Mouse (Mus musculus) stomach, embryonic 15.5 days (tissue): ENCODE results near the gene Higd2a. TPM values are rescaled to one million over a fixed set of nuclear protein-coding genes. Genes with fewer than 3 reads are reported as not detected.
"Not testable (repeated sequence)": the region's sequence is repeated elsewhere in the genome, so short reads cannot be mapped to it uniquely, and the experiment has no call there.

ENCODE experiments used
- ATAC-seq: fragments of 200-750 bp; cut with Nextera tagmentation; 2 replicates; pipeline ENCODE4 v1.8.0; 2017; ENCODE audit warnings: low read depth, moderate number of reproducible peaks, moderate TSS enrichment; ENCODE audit not compliant: insufficient read depth, low FRiP score
- H3K27ac ChIP-seq: fragments of 300-500 bp; sonication (generic); 2 replicates; pipeline ENCODE4 v1.5.1; 2015; ENCODE audit warnings: mild to moderate bottlenecking, inconsistent platforms
- H3K27me3 ChIP-seq: fragments of 300-500 bp; sonication (generic); replicated peaks from 2 replicates; pipeline ENCODE4 v1.6.1; 2015; ENCODE audit warnings: inconsistent platforms
- H3K36me3 ChIP-seq: fragments of 300-500 bp; sonication (generic); 2 replicates; pipeline ENCODE4 v1.6.1; 2015; ENCODE audit warnings: inconsistent platforms
- H3K4me1 ChIP-seq: fragments of 300-500 bp; sonication (generic); 2 replicates; pipeline ENCODE4 v1.6.1; 2015; ENCODE audit warnings: inconsistent platforms
- H3K4me2 ChIP-seq: fragments of 300-500 bp; sonication (generic); 2 replicates; pipeline ENCODE4 v1.6.1; 2015; ENCODE audit warnings: mild to moderate bottlenecking, inconsistent platforms
- H3K4me3 ChIP-seq: fragments of 300-500 bp; sonication (generic); replicated peaks from 2 replicates; pipeline ENCODE4 v1.5.1; 2015; ENCODE audit warnings: inconsistent platforms
- H3K9ac ChIP-seq: fragments of 300-500 bp; sonication (generic); 2 replicates; pipeline ENCODE4 v1.6.1; 2015; ENCODE audit warnings: inconsistent platforms
- H3K9me3 ChIP-seq: fragments of 300-500 bp; sonication (generic); 2 replicates; pipeline ENCODE4 v1.6.1; 2016; ENCODE audit warnings: inconsistent platforms
- WGBS: fragments of 180-500 bp; shearing (Covaris S2); methylation state at CpG from one replicate; pipeline ENCODE4 v1.1.7; 2015; 5-methylcytosine and 5-hydroxymethylcytosine counted together
- polyA plus RNA-seq: library from polyadenylated mRNA; unstranded; fragments of >200 nt; fragmentation: Nextera tagmentation; extraction: Ambion mirVana; gene quantifications from 2 replicates; pipeline ENCODE4 v1.2.1, GENCODE M21; 2015

Higd2a gene
- polyA plus RNA-seq, 1 experiment from 2014 or later = 193 TPM

- 42% methylated on average over 8 of the region's 8 CpGs for WGBS
- peaks cover 14% of the 10 kb centered on the region; the same call in 1 of the 2 replicates for H3K4me1 ChIP-seq
- H3K9me3 ChIP-seq = no peaks in the 10 kb centered on the region
- no peak overlapping the region for H3K9ac ChIP-seq
- no peaks in the 10 kb centered on the region for H3K36me3 ChIP-seq
- no peak for ATAC-seq
- no peak overlapping the region for H3K27ac ChIP-seq
- H3K27me3 ChIP-seq = no peaks in the 10 kb centered on the region
- no peak overlapping the region; the same call in 1 of the 2 replicates for H3K4me2 ChIP-seq
- H3K4me3 ChIP-seq = no peak overlapping the region
Observed at GRCm38 (mm10) chr13:54608666-54609065, 18.7 kb downstream of the Higd2a start.

- H3K4me3 ChIP-seq = no peak overlapping the region
- 24% methylated on average over 1 of the region's 1 CpGs for WGBS
Observed at GRCm38 (mm10) chr13:54609301-54609700, 19.3 kb downstream of the Higd2a start.

DNA sequence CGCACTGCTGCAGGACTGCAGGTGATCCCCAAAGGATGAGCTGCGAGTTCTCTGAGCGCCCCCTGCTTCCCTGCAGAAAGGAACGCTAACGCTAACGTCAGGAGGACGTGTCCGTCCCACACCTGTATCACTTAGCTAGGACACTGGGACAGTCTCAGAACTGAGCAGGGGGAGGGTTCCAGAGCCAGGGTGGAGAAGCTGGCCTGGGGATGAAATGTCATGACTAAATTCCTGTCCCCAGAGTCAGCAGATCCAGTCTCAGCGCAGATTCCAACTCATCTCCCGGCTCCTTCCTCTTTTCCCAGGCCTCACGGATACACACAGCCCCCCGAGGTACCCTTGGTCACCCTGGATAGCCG, 20.6 kb downstream of the Higd2a start:
- peak overlapping the region; percentile 95 for H3K4me2 ChIP-seq
- ATAC-seq = peak; percentile 12; the same call in 1 of the 2 replicates
- 12% methylated on average over 13 of the region's 13 CpGs for WGBS
- no peaks in the 10 kb centered on the region for H3K27me3 ChIP-seq
- H3K36me3 ChIP-seq = no peaks in the 10 kb centered on the region
- peak overlapping the region; percentile 64; the same call in 1 of the 2 replicates for H3K27ac ChIP-seq
- H3K4me3 ChIP-seq = peak overlapping the region; percentile 78
- no peaks in the 10 kb centered on the region for H3K9me3 ChIP-seq
- peak overlapping the region; percentile 73 for H3K9ac ChIP-seq
- H3K4me1 ChIP-seq = peaks cover 14% of the 10 kb centered on the region; the same call in 1 of the 2 replicates

More at GRCm38 (mm10) chr13:54609301-54609700, 19.3 kb downstream of the Higd2a start:
- H3K9ac ChIP-seq = no peak overlapping the region
- peaks cover 14% of the 10 kb centered on the region; the same call in 1 of the 2 replicates for H3K4me1 ChIP-seq
- no peak overlapping the region for H3K27ac ChIP-seq
- no peaks in the 10 kb centered on the region for H3K9me3 ChIP-seq
- no peaks in the 10 kb centered on the region for H3K27me3 ChIP-seq
- H3K4me2 ChIP-seq = peak overlapping the region; percentile 14; the same call in 1 of the 2 replicates
- no peak for ATAC-seq
- no peaks in the 10 kb centered on the region for H3K36me3 ChIP-seq

- Histone ChIP-seq H3K36me3 (no peaks in the 10 kb centered on the region), H3K27me3 (no peaks in the 10 kb centered on the region), H3K4me2 (peak within 1 kb of the TSS; percentile 95), H3K27ac (peak within 1 kb of the TSS; percentile 64), H3K4me3 (peak within 1 kb of the TSS; percentile 78), H3K4me1 (peaks cover 14% of the 10 kb centered on the region; the same call in 1 of the 2 replicates), H3K9ac (peak within 1 kb of the TSS; percentile 73), H3K9me3 (no peaks in the 10 kb centered on the region)
- ATAC-seq = peak; percentile 73; the same call in 1 of the 2 replicates
- under 1% methylated on average over 65 of the region's 66 CpGs for WGBS
Observed at GRCm38 (mm10) chr13:54610972-54611754, 21.2 kb downstream of the Higd2a start, which contains the start of gene Cltb. Gene Cltb (minus strand): TSS chr13:54611344.

DNA sequence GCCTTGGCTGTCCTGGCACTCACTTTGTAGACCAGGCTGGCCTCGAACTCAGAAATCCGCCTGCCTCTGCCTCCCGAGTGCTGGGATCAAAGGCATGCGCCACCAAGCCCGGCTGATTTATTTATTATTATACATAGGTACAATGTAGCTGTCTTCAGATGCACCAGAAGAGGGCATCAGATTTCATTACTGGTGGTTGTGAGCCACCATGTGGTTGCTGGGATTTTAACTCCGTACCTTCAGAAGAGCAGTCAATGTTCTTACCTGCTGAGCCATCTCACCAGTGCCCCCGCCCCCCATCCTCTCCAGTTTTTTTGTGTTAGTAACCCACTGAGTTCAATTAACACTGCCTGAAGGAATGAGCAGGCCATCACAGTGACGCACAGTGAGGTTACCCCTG, 23.1 kb downstream of the Higd2a start:
- not testable (repeated sequence) for H3K27ac ChIP-seq, H3K9me3 ChIP-seq, H3K4me3 ChIP-seq, H3K4me2 ChIP-seq, ATAC-seq, H3K27me3 ChIP-seq, H3K9ac ChIP-seq, H3K36me3 ChIP-seq
- peaks cover 14% of the 10 kb centered on the region; the same call in 1 of the 2 replicates for H3K4me1 ChIP-seq
- WGBS = 80% methylated on average over 8 of the region's 8 CpGs

GRCm38 (mm10) chr13:54616307-54616706, 26.3 kb downstream of the Higd2a start:
- 77% methylated on average over 8 of the region's 8 CpGs for WGBS
- Histone ChIP-seq H3K4me3 (no peak overlapping the region), H3K9ac (no peak overlapping the region), H3K27me3 (no peaks in the 10 kb centered on the region), H3K27ac (no peak overlapping the region), H3K9me3 (no peaks in the 10 kb centered on the region), H3K36me3 (no peaks in the 10 kb centered on the region), H3K4me1 (no peaks in the 10 kb centered on the region), H3K4me2 (no peak overlapping the region)
- no peak for ATAC-seq

GRCm38 (mm10) chr13:54616998-54617397, 27.0 kb downstream of the Higd2a start:
- Histone ChIP-seq H3K27me3 (no peaks in the 10 kb centered on the region), H3K9me3 (no peaks in the 10 kb centered on the region), H3K9ac (no peak overlapping the region), H3K4me3 (no peak overlapping the region), H3K4me1 (no peaks in the 10 kb centered on the region), H3K4me2 (no peak overlapping the region), H3K27ac (no peak overlapping the region), H3K36me3 (no peaks in the 10 kb centered on the region)
- ATAC-seq = no peak
- WGBS = 66% methylated on average over 6 of the region's 6 CpGs

GRCm38 (mm10) chr13:54621155-54621932, 31.3 kb downstream of the Higd2a start, which contains the start of gene Faf2:
Gene Faf2 (plus strand): TSS chr13:54621784.
- Histone ChIP-seq H3K9me3 (no peaks in the 10 kb centered on the region), H3K27me3 (no peaks in the 10 kb centered on the region), H3K4me3 (peak within 1 kb of the TSS; percentile 97), H3K36me3 (no peaks in the 10 kb centered on the region), H3K9ac (peak within 1 kb of the TSS; percentile 96), H3K27ac (peak within 1 kb of the TSS; percentile 79), H3K4me1 (peaks cover 15% of the 10 kb centered on the region; the same call in 1 of the 2 replicates), H3K4me2 (peak within 1 kb of the TSS; percentile 85)
- peak; percentile 97 for ATAC-seq
- 10% methylated on average over 44 of the region's 44 CpGs for WGBS

- WGBS = under 1% methylated on average over 27 of the region's 27 CpGs
- Histone ChIP-seq H3K27ac (peak overlapping the region; percentile 79), H3K27me3 (no peaks in the 10 kb centered on the region), H3K9ac (peak overlapping the region; percentile 96), H3K9me3 (no peaks in the 10 kb centered on the region), H3K4me3 (peak overlapping the region; percentile 97), H3K4me1 (peaks cover 15% of the 10 kb centered on the region; the same call in 1 of the 2 replicates), H3K36me3 (no peaks in the 10 kb centered on the region), H3K4me2 (peak overlapping the region; percentile 85)
- peak; percentile 53 for ATAC-seq
Observed at GRCm38 (mm10) chr13:54621960-54622521, 32.0 kb downstream of the Higd2a start.

GRCm38 (mm10) chr13:54629128-54629527, 39.1 kb downstream of the Higd2a start:
- no peak overlapping the region; the same call in 1 of the 2 replicates for H3K27ac ChIP-seq
- H3K4me2 ChIP-seq = no peak overlapping the region
- H3K9me3 ChIP-seq = no peaks in the 10 kb centered on the region
- H3K27me3 ChIP-seq = no peaks in the 10 kb centered on the region
- 77% methylated on average over 4 of the region's 4 CpGs for WGBS
- 0 out of 2 replicates have a peak, but pooled peaks cover 6% of the 10 kb centered on the region for H3K4me1 ChIP-seq
- H3K36me3 ChIP-seq = 0 out of 2 replicates have a peak, but pooled peaks cover 3% of the 10 kb centered on the region
- no peak overlapping the region for H3K4me3 ChIP-seq
- ATAC-seq = no peak
- no peak overlapping the region for H3K9ac ChIP-seq

- Histone ChIP-seq H3K4me3 (no peak overlapping the region), H3K36me3 (0 out of 2 replicates have a peak, but pooled peaks cover 3% of the 10 kb centered on the region), H3K9me3 (no peaks in the 10 kb centered on the region), H3K27me3 (no peaks in the 10 kb centered on the region), H3K9ac (no peak overlapping the region), H3K4me2 (no peak overlapping the region), H3K4me1 (no peaks in the 10 kb centered on the region), H3K27ac (no peak overlapping the region)
- no peak for ATAC-seq
- 40% methylated on average over 3 of the region's 3 CpGs for WGBS
Observed at GRCm38 (mm10) chr13:54632731-54633277, 42.8 kb downstream of the Higd2a start.
